ENCODE assay signal across 14 mouse cellular contexts in the genomic region with DNA sequence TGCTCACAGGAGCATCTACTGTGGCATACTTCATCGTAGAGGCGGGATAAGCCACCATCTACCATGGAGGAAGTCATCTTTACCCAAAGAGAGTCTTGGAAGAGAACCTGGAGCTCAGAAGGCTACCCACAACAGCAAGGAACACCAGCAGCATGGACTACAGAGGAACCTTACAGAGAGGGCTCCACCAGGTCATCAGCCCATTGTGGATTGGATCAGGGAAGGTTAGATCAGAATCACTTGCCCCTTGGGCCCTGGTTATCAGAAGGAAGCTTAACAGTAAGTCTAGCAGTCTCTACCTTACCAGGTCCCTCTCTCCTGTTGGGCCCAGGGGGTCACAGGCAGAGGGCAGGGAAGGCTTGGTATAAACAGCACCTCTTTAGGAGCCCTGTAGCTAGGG. TPM values are rescaled to one million over a fixed set of nuclear protein-coding genes. Genes with fewer than 3 reads are reported as not detected.
DNase-seq lines count a peak whose midpoint lies in the region; ATAC-seq and TF ChIP-seq lines count a peak whose summit lies in the region.
"Had no signal": no experiment of that assay in that cellular context is flagged by ENCODE, and none has a peak within 500 bp of the region (broad histone marks: within the 10 kb centered on the region; RNA-seq: fewer than 3 reads in every experiment).

No protein-coding gene starts in this region.

- WGBS in kidney, postnatal 0 days, result 95% methylated on average over 2 of the region's 2 CpGs

- 0 out of 2 replicates have a peak overlapping the region, but pooled peaks have one; percentile 18 for H3K9ac ChIP-seq in kidney, postnatal 0 days (ENCODE audit: low read depth, low read length)
- H3K9ac ChIP-seq: hindbrain, embryonic 15.5 days; liver, embryonic 14.5 days had no signal

- no peaks in the 10 kb centered on the region for H3K36me3 ChIP-seq in kidney, postnatal 0 days (ENCODE audit: insufficient read depth, low read length)
- H3K36me3 ChIP-seq: hindbrain, embryonic 15.5 days had no signal

- no peaks in the 10 kb centered on the region for H3K9me3 ChIP-seq in kidney, postnatal 0 days (replicated peaks; ENCODE audit: low read length)
- H3K9me3 ChIP-seq: hindbrain, embryonic 15.5 days had no signal

- no peaks in the 10 kb centered on the region for H3K27me3 ChIP-seq in kidney, postnatal 0 days (ENCODE audit: insufficient read depth, low read length)
- H3K27me3 ChIP-seq: hindbrain, embryonic 15.5 days had no signal

- peaks cover 38% of the 10 kb centered on the region for H3K4me1 ChIP-seq in kidney, postnatal 0 days (replicated peaks; ENCODE audit: insufficient read depth, low read length)

- H3K4me2 ChIP-seq in kidney, postnatal 0 days (ENCODE audit: low read length), result no peak overlapping the region
- H3K4me2 ChIP-seq: hindbrain, embryonic 15.5 days had no signal

- peak overlapping the region; percentile 81 for H3K27ac ChIP-seq in gastrocnemius, adult 2 months
- peak overlapping the region; percentile 83 for H3K27ac ChIP-seq in kidney, postnatal 0 days
- H3K27ac ChIP-seq: hindbrain, embryonic 15.5 days; liver, embryonic 14.5 days had no signal

- ATAC-seq in kidney, postnatal 0 days (replicated peaks; ENCODE audit: low FRiP score, low read depth), result no peak
- ATAC-seq: midbrain, embryonic 16.5 days had no signal

- no peak for DNase-seq in gastrocnemius, adult 2 months
- no peak for DNase-seq in gastrocnemius, adult 8-10 months (ENCODE audit: low spot score in 2 of 2)
- DNase-seq in kidney, postnatal 0 days (ENCODE audit: low spot score), result no peak
- no peak for DNase-seq in kidney, postnatal 14 days
- peak; percentile 38 for DNase-seq in thymus, postnatal 25 days
- DNase-seq in thymus, postnatal 0 days (ENCODE audit: low spot score), result no peak
- no peak for DNase-seq in right cerebral cortex, postnatal 14 days
- DNase-seq in ovary, postnatal 36 days (ENCODE audit: low spot score), result no peak
- DNase-seq: cerebellum, adult 11 months; kidney, adult 9 months; right cerebral cortex, postnatal 25 days had no signal

- intact Hi-C loops in gastrocnemius, adult 2 months (cut with DNase I), result no loop called here

- H3K4me3 ChIP-seq in gastrocnemius, adult 2 months, result no peak overlapping the region
- H3K4me3 ChIP-seq in kidney, postnatal 0 days (replicated peaks; ENCODE audit: low read depth, low read length), result no peak overlapping the region
- H3K4me3 ChIP-seq: hindbrain, embryonic 15.5 days had no signal

- no peak for TF ChIP-seq CTCF in gastrocnemius, adult 2 months (IDR thresholded peaks at IDR 0.05)
- no peak for TF ChIP-seq CTCF in kidney, postnatal 0 days (IDR thresholded peaks at IDR 0.05; ENCODE audit: low read depth)

RNA-seq across cellular contexts. Expression of a gene that starts 5.3 kb away (rescaled TPM):
- total RNA-seq in gastrocnemius, adult 2 months (2021), result 10 to 100 TPM; 10.2 to 11.6 TPM
- 1 to 10 TPM; 5.8 to 9.6 (median 9.3) TPM for total RNA-seq in gastrocnemius, adult 8-10 months (2022)
- polyA plus RNA-seq in kidney, postnatal 0 days (2015; fragmentation: Nextera tagmentation; extraction: Ambion mirVana), result 24.5 and 24.7 TPM in 2 replicates
- polyA plus RNA-seq in thymus, postnatal 0 days (2015; fragmentation: Nextera tagmentation; extraction: Ambion mirVana), result 111 and 122 TPM in 2 replicates
